Mouse (Mus musculus) thymus, postnatal 36 days (tissue): ENCODE measurements around the gene Slc27a1.

ENCODE experiments used
- DNase-seq, 2 experiments: peaks; one replicate each; pipeline ENCODE4 v3.0.0; 2022; ENCODE audit warnings: mixed read lengths in 2 of 2

The Slc27a1 gene

DNA sequence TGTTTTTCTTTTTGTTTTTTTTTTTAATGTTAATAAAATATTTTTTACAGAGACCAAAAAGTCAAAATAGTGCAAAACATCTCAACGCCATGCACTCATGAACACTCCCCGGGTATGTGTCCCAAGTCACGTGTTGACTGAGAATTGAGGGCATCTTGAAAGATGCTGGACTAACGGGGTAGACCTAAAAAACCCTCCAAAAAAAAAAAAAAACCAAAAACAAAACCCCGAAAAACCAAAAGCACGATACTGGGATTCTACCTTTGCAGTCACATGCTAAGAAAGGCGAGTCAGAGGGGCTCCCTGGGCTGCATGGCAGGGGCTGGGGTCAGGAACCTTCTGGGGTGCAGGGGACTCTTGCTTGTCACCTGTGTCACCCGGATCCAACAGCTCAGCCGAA lies 58.1 kb downstream of the Slc27a1 start:
- no peak for DNase-seq

DNA sequence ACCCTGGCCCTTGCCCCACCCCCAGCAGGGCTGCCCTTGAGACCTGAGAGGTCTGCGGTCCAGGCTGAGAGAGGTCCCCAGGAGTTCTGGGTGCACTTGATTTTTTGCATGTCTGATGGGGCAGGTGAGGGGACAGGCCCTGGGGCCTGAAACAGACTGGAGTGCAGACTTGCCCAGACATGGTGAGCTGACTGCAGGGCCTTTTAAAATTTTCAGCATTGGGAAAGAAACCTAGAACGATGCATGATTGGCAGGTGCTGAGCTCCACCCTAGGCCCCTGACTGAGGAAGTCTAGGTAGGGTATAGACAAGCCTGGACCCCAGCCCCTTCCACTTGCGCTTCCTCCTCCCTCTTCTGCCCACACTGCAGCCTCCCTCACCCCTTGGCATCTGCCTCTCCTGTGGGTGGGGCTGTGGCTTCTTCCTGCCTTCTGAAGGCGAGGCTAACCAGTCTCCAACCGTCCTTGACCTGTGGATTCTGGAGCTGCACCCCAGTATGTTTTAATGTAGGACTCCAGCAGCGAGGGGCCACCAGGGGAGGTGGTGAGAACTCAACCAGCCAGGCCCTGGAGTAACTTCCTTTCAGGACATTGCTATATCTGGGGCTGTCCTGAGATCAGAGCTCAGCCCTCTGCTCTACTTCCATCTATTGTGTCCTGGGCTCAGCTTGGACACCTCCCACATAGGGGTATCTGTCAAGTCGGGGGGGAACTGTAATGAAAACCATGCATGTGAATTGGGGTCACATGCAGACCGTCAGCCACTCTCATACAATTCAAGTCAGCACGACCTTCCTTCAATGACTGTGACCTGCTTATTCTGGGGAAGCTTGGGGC lies 58.8 kb downstream of the Slc27a1 start:
- DNase-seq = no peak

DNA sequence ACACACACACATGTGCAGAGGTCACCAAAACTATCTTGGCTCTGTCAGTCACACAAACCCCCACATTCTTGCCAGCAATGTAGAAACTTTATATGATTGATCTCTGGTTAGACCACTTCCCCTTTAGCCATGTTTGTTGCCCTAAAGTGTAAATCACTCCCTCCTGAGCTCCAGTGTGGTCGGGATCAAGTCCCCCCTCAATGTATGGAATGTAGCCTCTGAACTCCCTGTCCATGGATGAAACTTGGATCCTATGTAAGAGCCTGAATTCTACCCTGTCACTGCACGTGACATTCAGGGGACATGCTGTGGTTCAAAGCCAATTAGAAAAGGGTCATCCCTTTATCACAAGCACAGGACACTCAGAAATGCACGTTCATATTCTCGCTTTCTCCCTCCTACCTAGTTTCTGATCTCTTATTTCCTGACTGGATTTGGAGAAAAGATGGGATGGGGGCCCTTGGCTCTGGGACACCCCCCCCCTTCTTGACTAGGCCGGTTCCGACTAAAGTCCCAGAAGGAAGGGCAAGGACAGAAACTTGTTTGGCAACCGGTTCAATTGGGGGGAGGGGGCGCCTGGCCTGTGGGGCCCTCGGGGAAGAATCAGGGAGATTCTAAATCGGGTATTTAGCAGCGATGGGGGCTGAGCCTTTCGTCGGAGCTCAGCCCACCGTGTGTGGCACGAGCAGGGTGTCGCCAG lies 59.9 kb downstream of the Slc27a1 start:
- no peak for DNase-seq

DNA sequence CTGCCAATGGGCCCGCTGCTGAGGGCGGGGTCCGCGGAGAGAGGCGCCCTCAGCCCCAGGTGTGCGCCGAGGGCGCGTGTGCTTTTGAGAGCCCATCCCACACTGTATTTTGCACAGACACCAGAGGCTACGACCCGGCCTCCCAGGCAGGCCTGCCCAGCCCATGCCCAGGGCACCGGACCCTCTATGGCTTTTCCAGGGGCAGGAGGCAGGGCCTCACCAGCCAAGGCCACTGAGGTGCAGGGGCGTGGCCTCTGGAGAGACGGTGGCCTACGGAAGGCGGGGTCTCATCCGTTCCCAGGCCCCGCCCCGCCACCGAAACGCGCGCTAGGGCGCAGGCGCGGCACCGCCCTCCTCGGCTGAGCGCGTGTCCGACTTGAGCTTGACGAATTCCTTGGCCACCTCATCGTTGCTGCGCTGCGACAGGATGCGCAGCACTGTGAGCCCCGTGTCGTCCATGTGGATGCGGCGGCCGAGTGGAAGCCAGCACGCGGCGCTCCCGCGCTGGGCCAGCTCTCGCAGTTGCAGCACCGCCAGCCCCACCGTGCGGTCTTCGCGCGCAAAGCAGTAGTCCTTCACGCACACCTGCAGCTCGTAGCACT lies 60.5 kb downstream of the Slc27a1 start:
- peak; percentile 92 to 95 for DNase-seq

DNA sequence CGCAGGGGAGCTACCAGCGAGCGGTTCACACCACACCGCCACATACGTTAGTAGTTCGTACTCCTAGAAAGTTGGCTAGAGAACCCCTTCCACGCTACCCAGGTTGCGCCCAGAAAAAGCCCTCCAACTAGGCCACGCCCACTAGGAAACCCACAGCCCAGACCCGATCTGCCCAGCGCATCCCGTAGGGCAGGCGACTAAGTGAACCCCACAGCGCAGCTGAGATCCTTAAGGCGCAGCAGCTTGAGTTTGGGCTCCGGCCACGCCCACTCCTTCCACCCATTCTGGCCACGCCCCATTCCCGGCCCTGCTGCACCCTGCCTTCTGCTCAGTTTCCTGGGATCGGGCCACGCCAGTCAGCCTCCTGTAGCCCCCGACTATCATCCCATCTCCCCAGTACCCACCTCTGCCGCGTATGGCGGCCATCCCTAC lies 61.1 kb downstream of the Slc27a1 start:
- DNase-seq = peak; percentile 58 to 71

DNA sequence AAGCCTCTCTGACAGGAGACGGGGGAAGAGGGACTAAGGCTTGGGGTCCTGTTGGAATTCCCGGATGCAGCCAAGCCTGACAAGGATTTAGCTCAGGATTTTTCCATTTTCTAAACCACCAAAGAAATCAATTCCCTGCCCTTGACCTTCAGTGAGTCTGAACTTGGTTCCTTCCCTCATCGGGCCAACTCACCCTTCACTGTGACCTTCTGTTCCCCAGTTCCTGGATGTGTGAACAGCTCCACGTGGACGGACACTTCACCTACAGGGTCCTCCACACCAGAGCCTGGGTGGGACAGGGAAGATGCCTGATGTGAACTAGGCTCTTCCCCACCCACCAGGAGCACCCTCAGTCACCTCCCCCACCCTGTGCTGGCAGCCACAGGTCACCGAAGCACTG lies 62.1 kb downstream of the Slc27a1 start:
- no peak for DNase-seq

DNA sequence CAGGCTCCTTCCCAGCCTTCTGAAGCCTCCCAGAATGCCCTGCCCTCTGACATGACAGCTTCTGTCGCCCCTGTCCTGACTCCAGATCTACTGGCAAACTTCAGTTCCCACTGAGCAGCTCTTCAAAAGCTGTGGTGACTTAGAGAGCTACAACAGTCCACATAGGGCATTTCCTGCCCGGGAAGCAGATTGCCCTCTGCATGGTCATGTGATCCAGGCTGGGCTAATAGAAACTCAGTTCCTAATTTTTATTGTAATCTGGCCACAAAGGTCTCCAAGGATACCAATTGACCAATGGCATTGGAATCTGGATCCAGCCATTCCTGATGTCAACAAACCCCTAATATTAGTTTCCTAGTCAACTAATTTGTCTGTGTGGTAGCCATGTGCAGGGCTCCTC lies 63.2 kb downstream of the Slc27a1 start:
- no peak for DNase-seq

DNA sequence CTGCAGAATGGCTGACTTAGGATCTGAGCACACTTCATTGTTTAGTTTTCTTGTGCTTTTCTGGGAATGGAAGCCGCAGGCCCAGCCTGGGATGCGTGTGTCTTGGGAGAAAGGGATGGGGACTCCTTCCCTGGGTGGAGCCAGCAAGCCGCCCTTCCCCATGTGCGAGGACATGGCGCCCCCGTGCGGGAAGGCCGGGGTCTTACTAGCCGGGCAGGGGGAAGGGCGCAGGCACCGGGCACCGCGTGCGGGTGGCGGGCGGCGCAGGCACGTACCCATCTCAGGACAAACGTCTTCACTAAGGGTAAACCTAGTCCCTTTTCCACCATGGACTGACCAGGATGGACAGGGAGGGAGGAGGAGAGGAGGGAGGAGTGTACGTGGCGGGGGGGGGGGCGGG lies 64.5 kb downstream of the Slc27a1 start:
- peak; percentile 83 to 86 for DNase-seq

DNA sequence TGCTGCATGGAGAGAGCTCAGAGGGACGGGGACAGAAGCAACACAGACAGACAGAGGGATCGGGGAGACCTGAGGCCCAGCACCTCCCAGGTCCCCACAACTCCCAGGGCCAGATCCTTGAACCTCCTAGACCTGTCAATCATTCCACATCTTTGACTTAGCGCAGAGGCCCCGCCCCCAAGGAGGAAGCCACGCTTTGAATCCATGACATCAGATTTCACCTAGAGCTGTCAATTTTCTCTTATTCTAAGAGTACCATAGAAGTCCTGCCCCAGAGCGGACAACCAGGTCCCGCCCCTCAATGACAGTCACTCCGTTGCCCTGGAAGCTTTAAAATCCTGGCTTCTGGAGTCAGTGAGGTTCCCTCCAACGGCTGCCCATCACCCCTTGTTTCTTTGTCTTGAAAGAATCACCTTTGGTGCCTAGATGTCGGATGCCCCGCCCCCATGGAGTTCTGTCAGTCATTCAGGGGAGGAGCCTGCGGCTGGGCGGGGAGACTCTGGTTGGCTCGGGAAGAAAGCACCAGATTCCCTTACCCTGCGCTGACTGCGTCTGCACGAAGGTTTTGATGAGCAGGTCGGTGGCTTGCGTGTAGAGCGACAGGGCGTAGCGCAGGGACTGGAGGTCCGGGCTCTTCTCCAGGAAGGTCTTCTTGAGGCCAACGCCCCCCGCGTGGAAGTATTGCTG lies 65.4 kb downstream of the Slc27a1 start:
- peak; percentile 79 to 85 for DNase-seq
